Mouse (Mus musculus) intestine, embryonic 16.5 days (tissue): ENCODE data around the gene Hs3st3a1. TPM values are rescaled to one million over a fixed set of nuclear protein-coding genes. Genes with fewer than 3 reads are reported as not detected.

Experiments
- ATAC-seq: fragments of 200-750 bp; cut with Nextera tagmentation; 2 replicates; pipeline ENCODE4 v1.8.0; 2017; ENCODE audit warnings: moderate TSS enrichment, moderate library complexity
- H3K27ac ChIP-seq: fragments of 300-500 bp; sonication (generic); 2 replicates; pipeline ENCODE4 v1.5.1; 2014; ENCODE audit warnings: mild to moderate bottlenecking, low read length
- H3K27me3 ChIP-seq: fragments of 300-500 bp; sonication (generic); replicated peaks from 2 replicates; pipeline ENCODE4 v1.6.1; 2014; ENCODE audit warnings: low read length, control low read depth, mixed read lengths; ENCODE audit not compliant: control insufficient read depth, insufficient read depth
- H3K36me3 ChIP-seq: fragments of 300-500 bp; sonication (generic); 2 replicates; pipeline ENCODE4 v1.6.1; 2014; ENCODE audit warnings: low read length, control low read depth; ENCODE audit not compliant: control insufficient read depth, insufficient read depth
- H3K4me1 ChIP-seq: fragments of 300-500 bp; sonication (generic); 2 replicates; pipeline ENCODE4 v1.6.1; 2014; ENCODE audit warnings: low read length, control low read depth, mixed read lengths; ENCODE audit not compliant: control insufficient read depth, insufficient read depth
- H3K4me2 ChIP-seq: fragments of 300-500 bp; sonication (generic); 2 replicates; pipeline ENCODE4 v1.6.1; 2014; ENCODE audit warnings: low read depth, low read length, control low read depth
- H3K4me3 ChIP-seq: fragments of 300-500 bp; sonication (generic); 2 replicates; pipeline ENCODE4 v1.5.1; 2014; ENCODE audit warnings: mild to moderate bottlenecking, low read length
- H3K9ac ChIP-seq: fragments of 300-500 bp; sonication (generic); 2 replicates; pipeline ENCODE4 v1.6.1; 2014; ENCODE audit warnings: low read depth, low read length
- H3K9me3 ChIP-seq: fragments of 300-500 bp; sonication (generic); 2 replicates; pipeline ENCODE4 v1.6.1; 2016; ENCODE audit warnings: low read length, control low read depth; ENCODE audit not compliant: control insufficient read depth
- WGBS: fragments of 180-500 bp; shearing (Covaris S2); extraction: QIAGEN DNeasy Blood & Tissue Kit; methylation state at CpG from one replicate; pipeline ENCODE4 v1.1.7; 2014; 5-methylcytosine and 5-hydroxymethylcytosine counted together
- polyA plus RNA-seq: library from polyadenylated mRNA; unstranded; fragments of >200 nt; fragmentation: Nextera tagmentation; extraction: Ambion mirVana; gene quantifications from 2 replicates; pipeline ENCODE4 v1.2.1, GENCODE M21; 2015

The Hs3st3a1 gene
- polyA plus RNA-seq: 0.94 and 0.97 TPM in 2 replicates

DNA sequence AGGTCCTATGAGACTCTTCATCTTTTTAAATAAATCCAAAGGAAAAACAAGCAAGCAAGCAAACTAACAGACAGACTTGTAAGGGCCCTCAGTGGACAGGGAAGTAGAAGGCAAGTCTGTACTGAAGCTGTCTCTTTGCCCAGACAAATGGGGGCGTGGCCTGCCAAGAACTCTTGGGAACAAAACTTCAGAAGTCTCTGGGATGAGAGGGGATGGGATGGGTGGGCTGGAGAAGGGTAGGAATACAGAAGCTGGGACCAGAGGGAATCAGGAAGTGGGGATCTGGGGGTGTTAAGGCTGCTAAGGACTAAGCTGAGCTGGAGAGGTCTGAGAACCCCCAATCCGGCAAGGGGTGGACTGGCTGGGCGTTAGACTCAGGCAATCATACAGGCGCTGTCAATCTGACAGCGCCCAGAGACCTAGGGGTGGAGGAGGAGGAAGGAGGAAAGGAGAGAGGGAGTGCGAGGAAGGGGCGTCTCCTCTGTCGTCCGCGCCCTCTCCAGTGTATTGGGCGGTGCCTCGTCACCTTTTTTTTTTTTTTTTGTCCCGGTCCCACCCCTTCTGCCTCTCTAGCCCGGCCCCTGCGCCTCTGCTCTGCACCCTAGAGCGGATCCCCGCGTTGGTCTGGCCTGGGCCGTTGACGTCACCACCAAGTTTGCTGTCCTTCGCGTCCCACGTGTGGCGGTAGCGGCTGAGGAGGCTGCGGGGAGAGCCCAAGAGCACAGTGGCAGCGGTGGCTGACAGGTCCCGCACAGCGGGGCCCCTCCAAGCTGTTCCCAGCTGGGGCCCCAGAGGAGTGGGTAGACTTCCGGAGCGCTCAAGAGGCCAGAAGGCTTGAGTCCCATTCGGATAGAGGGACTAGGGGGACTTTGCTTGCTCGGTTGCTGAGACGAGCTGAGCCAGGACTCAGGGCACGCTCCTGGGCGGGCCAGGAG is at the start of gene Hs3st3a1:
TSS of gene Hs3st3a1 (plus strand) at position 722 of the 935 bp plus-strand sequence.
- peak; percentile 94 for ATAC-seq
- H3K9me3 ChIP-seq: no peaks in the 10 kb centered on the region
- WGBS: under 1% methylated on average over 36 of the region's 36 CpGs
- no peaks in the 10 kb centered on the region for H3K36me3 ChIP-seq
- peak within 1 kb of the TSS; percentile 75 for H3K9ac ChIP-seq
- H3K4me3 ChIP-seq: peak within 1 kb of the TSS; percentile 65
- peaks cover 17% of the 10 kb centered on the region; the same call in 1 of the 2 replicates for H3K27me3 ChIP-seq
- peak within 1 kb of the TSS; percentile 51 for H3K27ac ChIP-seq
- peak within 1 kb of the TSS; percentile 98 for H3K4me2 ChIP-seq
- H3K4me1 ChIP-seq: peaks cover 12% of the 10 kb centered on the region; the same call in 1 of the 2 replicates

- no peak overlapping the region for H3K27ac ChIP-seq
- no peaks in the 10 kb centered on the region for H3K27me3 ChIP-seq
- no peaks in the 10 kb centered on the region for H3K4me1 ChIP-seq
- WGBS: 92% methylated on average over 4 of the region's 4 CpGs
- no peak overlapping the region for H3K9ac ChIP-seq
- ATAC-seq: no peak
- no peaks in the 10 kb centered on the region for H3K36me3 ChIP-seq
- no peak overlapping the region for H3K4me3 ChIP-seq
- H3K9me3 ChIP-seq: no peaks in the 10 kb centered on the region
- no peak overlapping the region for H3K4me2 ChIP-seq
Observed at GRCm38 (mm10) chr11:64386333-64386732, 48.8 kb upstream of the Hs3st3a1 start.

GRCm38 (mm10) chr11:64396331-64396881 is 38.7 kb upstream of the Hs3st3a1 start:
- Histone ChIP-seq H3K27ac (no peak overlapping the region), H3K27me3 (no peaks in the 10 kb centered on the region), H3K36me3 (no peaks in the 10 kb centered on the region), H3K9me3 (no peaks in the 10 kb centered on the region), H3K9ac (no peak overlapping the region), H3K4me2 (peak overlapping the region; percentile 13; the same call in 1 of the 2 replicates), H3K4me1 (peaks cover 3% of the 10 kb centered on the region; the same call in 1 of the 2 replicates), H3K4me3 (no peak overlapping the region)
- no peak for ATAC-seq
- 13% methylated on average over 7 of the region's 7 CpGs for WGBS

DNA sequence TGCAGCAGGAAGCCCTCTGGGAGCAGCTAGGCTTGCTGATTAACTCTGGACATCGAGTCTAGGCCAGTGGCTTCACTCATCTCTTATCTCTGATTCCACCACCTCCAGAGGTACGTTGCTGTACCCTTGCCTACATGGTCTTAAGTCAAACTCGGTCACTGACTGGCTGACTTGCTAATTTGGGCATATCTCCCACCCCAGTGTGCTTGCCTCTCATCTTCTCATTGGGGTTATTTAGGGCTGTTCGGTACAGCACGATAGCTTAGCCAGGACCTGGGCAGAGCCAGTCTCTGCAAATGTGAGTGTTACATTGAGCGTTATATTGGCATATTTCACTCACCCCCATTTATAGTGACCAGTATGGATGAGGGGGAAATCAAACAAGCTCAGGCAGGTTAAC is 38.2 kb upstream of the Hs3st3a1 start:
- H3K4me2 ChIP-seq: no peak overlapping the region
- peaks cover 3% of the 10 kb centered on the region; the same call in 1 of the 2 replicates for H3K4me1 ChIP-seq
- no peaks in the 10 kb centered on the region for H3K9me3 ChIP-seq
- no peak overlapping the region for H3K9ac ChIP-seq
- 65% methylated on average over 6 of the region's 6 CpGs for WGBS
- H3K36me3 ChIP-seq: no peaks in the 10 kb centered on the region
- no peak for ATAC-seq
- H3K27me3 ChIP-seq: no peaks in the 10 kb centered on the region
- H3K27ac ChIP-seq: no peak overlapping the region
- no peak overlapping the region for H3K4me3 ChIP-seq

GRCm38 (mm10) chr11:64397612-64398011 is 37.5 kb upstream of the Hs3st3a1 start:
- no peak for ATAC-seq
- Histone ChIP-seq H3K4me2 (no peak overlapping the region), H3K4me1 (peaks cover 3% of the 10 kb centered on the region; the same call in 1 of the 2 replicates), H3K4me3 (no peak overlapping the region), H3K27me3 (no peaks in the 10 kb centered on the region), H3K36me3 (no peaks in the 10 kb centered on the region), H3K9ac (no peak overlapping the region), H3K9me3 (no peaks in the 10 kb centered on the region), H3K27ac (no peak overlapping the region)
- 60% methylated on average over 3 of the region's 3 CpGs for WGBS

GRCm38 (mm10) chr11:64400534-64401093 is 34.5 kb upstream of the Hs3st3a1 start:
- H3K9ac ChIP-seq: no peak overlapping the region
- H3K27me3 ChIP-seq: no peaks in the 10 kb centered on the region
- H3K4me3 ChIP-seq: no peak overlapping the region
- no peaks in the 10 kb centered on the region for H3K9me3 ChIP-seq
- peaks cover 3% of the 10 kb centered on the region; the same call in 1 of the 2 replicates for H3K4me1 ChIP-seq
- no peak overlapping the region for H3K4me2 ChIP-seq
- no peaks in the 10 kb centered on the region for H3K36me3 ChIP-seq
- no peak overlapping the region for H3K27ac ChIP-seq
- WGBS: 64% methylated on average over 6 of the region's 6 CpGs
- no peak for ATAC-seq

- H3K27me3 ChIP-seq: no peaks in the 10 kb centered on the region
- no peak overlapping the region for H3K9ac ChIP-seq
- ATAC-seq: no peak
- H3K4me2 ChIP-seq: no peak overlapping the region
- H3K9me3 ChIP-seq: 0 out of 2 replicates have a peak, but pooled peaks cover 3% of the 10 kb centered on the region
- WGBS: 72% methylated on average over 1 of the region's 1 CpGs
- H3K4me3 ChIP-seq: no peak overlapping the region
- H3K4me1 ChIP-seq: no peaks in the 10 kb centered on the region
- H3K36me3 ChIP-seq: no peaks in the 10 kb centered on the region
- H3K27ac ChIP-seq: no peak overlapping the region
Observed at GRCm38 (mm10) chr11:64418969-64419368, 16.2 kb upstream of the Hs3st3a1 start.

GRCm38 (mm10) chr11:64435546-64436411 is 647 bp downstream of the Hs3st3a1 start:
- Histone ChIP-seq H3K27ac (peak overlapping the region; percentile 43), H3K4me2 (peak overlapping the region; percentile 98), H3K4me1 (peaks cover 12% of the 10 kb centered on the region; the same call in 1 of the 2 replicates), H3K9me3 (no peaks in the 10 kb centered on the region), H3K36me3 (no peaks in the 10 kb centered on the region), H3K9ac (peak overlapping the region; percentile 75), H3K4me3 (peak overlapping the region; percentile 65), H3K27me3 (peaks cover 17% of the 10 kb centered on the region; the same call in 1 of the 2 replicates)
- ATAC-seq: peak; percentile 66
- under 1% methylated on average over 81 of the region's 81 CpGs for WGBS
